8 mouse cellular contexts compared by ENCODE assay signal in the genomic region with DNA sequence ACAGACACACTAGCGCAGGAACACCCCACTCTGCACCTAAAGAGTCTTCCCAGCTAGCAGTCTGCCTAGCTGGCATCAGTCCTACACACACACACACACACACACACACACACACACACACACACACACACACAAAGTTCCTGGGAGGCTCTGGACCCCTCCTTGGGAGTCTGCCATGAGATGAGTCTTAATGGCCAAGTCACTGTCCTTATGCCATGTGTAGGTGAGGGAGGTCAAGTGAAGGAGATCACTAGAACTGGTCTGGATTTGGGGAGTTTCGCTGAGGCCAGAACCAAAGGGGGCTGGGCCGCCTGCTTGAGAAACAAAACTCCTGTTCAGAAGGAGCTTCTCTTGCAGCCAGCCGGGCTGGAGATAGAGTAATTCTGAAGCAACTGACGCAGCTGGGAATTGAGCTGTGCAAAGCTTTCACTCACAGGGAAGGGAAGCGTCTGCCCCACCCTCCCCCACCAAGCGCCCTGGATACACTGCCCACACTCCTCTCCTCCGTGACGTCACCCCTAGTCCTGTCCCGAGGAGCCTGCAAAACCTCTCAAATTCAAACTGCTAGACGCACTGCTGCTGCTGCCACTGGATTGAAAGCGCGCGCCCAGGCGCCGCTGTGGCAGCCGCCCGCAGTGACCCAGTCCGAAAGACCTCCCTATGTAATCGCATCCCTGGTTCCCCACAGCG. TPM values are rescaled to one million over a fixed set of nuclear protein-coding genes. Genes with fewer than 3 reads are reported as not detected.
DNase-seq lines count a peak whose midpoint lies in the region; ATAC-seq and TF ChIP-seq lines count a peak whose summit lies in the region.
"Had no signal": no experiment of that assay in that cellular context is flagged by ENCODE, and none has a peak within 500 bp of the region (broad histone marks: within the 10 kb centered on the region; RNA-seq: fewer than 3 reads in every experiment).

No protein-coding gene starts in this region.

- H3K9me3 ChIP-seq in hindbrain, embryonic 14.5 days (ENCODE audit: control insufficient read depth, low read length): no peaks in the 10 kb centered on the region
- no peaks in the 10 kb centered on the region for H3K9me3 ChIP-seq in neural tube, embryonic 12.5 days

- intact Hi-C loops in left cerebral cortex, postnatal 25 days (cut with DNase I): loop anchor here (5.0 to 10.0 kb wide), 3 partner anchors 918 to 1902 kb away; no protein-coding TSS in a partner anchor

- H3K36me3 ChIP-seq in hindbrain, embryonic 14.5 days (replicated peaks; ENCODE audit: control insufficient read depth, insufficient read depth): no peaks in the 10 kb centered on the region
- no peaks in the 10 kb centered on the region for H3K36me3 ChIP-seq in neural tube, embryonic 12.5 days
- H3K36me3 ChIP-seq in thymus, adult 2 months (ENCODE audit: control insufficient read depth, insufficient read depth, low read length): no peaks in the 10 kb centered on the region

- WGBS in hindbrain, embryonic 14.5 days: 15% methylated on average over 21 of the region's 21 CpGs
- 21% methylated on average over 21 of the region's 21 CpGs for WGBS in neural tube, embryonic 12.5 days
- 12% methylated on average over 21 of the region's 21 CpGs for WGBS in thymus, adult 2 months

- peak overlapping the region; percentile 39 for H3K4me3 ChIP-seq in hindbrain, embryonic 14.5 days (replicated peaks; ENCODE audit: low read length)
- peak overlapping the region; percentile 36 for H3K4me3 ChIP-seq in neural tube, embryonic 12.5 days
- H3K4me3 ChIP-seq in thymus, adult 2 months (ENCODE audit: control insufficient read depth, insufficient read depth, low read length): no peak overlapping the region; the same call in 1 of the 2 replicates

- H3K27me3 ChIP-seq in hindbrain, embryonic 14.5 days (ENCODE audit: control insufficient read depth, insufficient read depth, low read length): no peaks in the 10 kb centered on the region
- H3K27me3 ChIP-seq in neural tube, embryonic 12.5 days (replicated peaks): no peaks in the 10 kb centered on the region
- H3K27me3 ChIP-seq in thymus, adult 2 months (ENCODE audit: control insufficient read depth, insufficient read depth, low read length): no peaks in the 10 kb centered on the region

- no peaks in the 10 kb centered on the region for H3K4me1 ChIP-seq in hindbrain, embryonic 14.5 days (replicated peaks; ENCODE audit: control insufficient read depth, insufficient read depth, low read length)
- H3K4me1 ChIP-seq in neural tube, embryonic 12.5 days: no peaks in the 10 kb centered on the region
- no peaks in the 10 kb centered on the region for H3K4me1 ChIP-seq in thymus, adult 2 months (replicated peaks; ENCODE audit: control insufficient read depth, insufficient read depth, low read length)

- peak; percentile 88 for ATAC-seq in hindbrain, embryonic 14.5 days (ENCODE audit: low FRiP score)
- ATAC-seq in neural tube, embryonic 12.5 days (ENCODE audit: low FRiP score, low read depth): peak; percentile 84

- TF ChIP-seq CTCF in thymus, adult 2 months (IDR thresholded peaks at IDR 0.05; ENCODE audit: borderline replicate concordance, control insufficient read depth, extremely low read depth, insufficient read depth, low read length, poor library complexity): no peak

- H3K9ac ChIP-seq in hindbrain, embryonic 14.5 days: peak overlapping the region; percentile 57
- 0 out of 2 replicates have a peak overlapping the region, but pooled peaks have one; percentile 38 for H3K9ac ChIP-seq in neural tube, embryonic 12.5 days

- DNase-seq in adrenal gland, postnatal 25 days: peak; percentile 19
- DNase-seq in cerebellum, postnatal 25 days: peak; percentile 75 to 77
- DNase-seq in gastrocnemius, adult 18-20 months (ENCODE audit: low spot score): peak; percentile 6
- peak; percentile 47 for DNase-seq in hindbrain, embryonic 14.5 days (ENCODE audit: low spot score)
- peak; percentile 64 to 90 for DNase-seq in left cerebral cortex, postnatal 25 days (ENCODE audit: low spot score in 2 of 2)
- DNase-seq in thymus, adult 2 months: no peak

- TF ChIP-seq POLR2A in thymus, adult 2 months (IDR thresholded peaks at IDR 0.05; ENCODE audit: control insufficient read depth, extremely low read depth, insufficient read depth, low read length, poor library complexity): no peak

- H3K4me2 ChIP-seq in hindbrain, embryonic 14.5 days (replicated peaks): peak overlapping the region; percentile 61
- peak overlapping the region; percentile 59 for H3K4me2 ChIP-seq in neural tube, embryonic 12.5 days (replicated peaks)

- peak overlapping the region; percentile 41; the same call in 1 of the 2 replicates for H3K27ac ChIP-seq in hindbrain, embryonic 14.5 days
- H3K27ac ChIP-seq in neural tube, embryonic 12.5 days: no peak overlapping the region
- H3K27ac ChIP-seq in thymus, adult 2 months (ENCODE audit: control insufficient read depth, insufficient read depth, low read length): no peak overlapping the region

RNA-seq across cellular contexts. Expression of gene Slitrk2, which starts 3.5 kb away (rescaled TPM):
- total RNA-seq in adrenal gland, postnatal 25 days (2021): 0.33 and 1.0 TPM in 2 replicates
- under 1 TPM; 0.09 to 0.23 TPM for total RNA-seq in gastrocnemius, adult 18-20 months (2021)
- polyA plus RNA-seq in hindbrain, embryonic 14.5 days (2014; fragmentation: Nextera tagmentation; extraction: Ambion mirVana): 13.7 and 15.4 TPM in 2 replicates
- total RNA-seq in left cerebral cortex, postnatal 25 days (2021): 10 to 100 TPM; 34.4 to 36.2 TPM
- 13.6 and 13.7 TPM in 2 replicates for polyA plus RNA-seq in neural tube, embryonic 12.5 days (2016; fragmentation: Nextera tagmentation; extraction: Ambion mirVana)
- polyA plus RNA-seq in thymus, adult 2 months (2012; rRNA removed): not detected in 2 replicates
- polyA plus RNA-seq: small intestine, adult 2 months had no signal

Comparison
In these comparisons a context has a peak if more than half of its experiments do, and no peak if none do; other contexts are left out.
1. RNA of gene Slitrk2, which starts 3.5 kb away (total RNA-seq): 34.4 to 36.2 TPM in left cerebral cortex, postnatal 25 days; 0.33 to 1.0 TPM in adrenal gland, postnatal 25 days and 0.09 to 0.23 TPM in gastrocnemius, adult 18-20 months; every median in the first group is over 10 times any median in the second.